Mouse (Mus musculus): Measurements from ENCODE around the gene Bmper.

Bmper gene

DNA sequence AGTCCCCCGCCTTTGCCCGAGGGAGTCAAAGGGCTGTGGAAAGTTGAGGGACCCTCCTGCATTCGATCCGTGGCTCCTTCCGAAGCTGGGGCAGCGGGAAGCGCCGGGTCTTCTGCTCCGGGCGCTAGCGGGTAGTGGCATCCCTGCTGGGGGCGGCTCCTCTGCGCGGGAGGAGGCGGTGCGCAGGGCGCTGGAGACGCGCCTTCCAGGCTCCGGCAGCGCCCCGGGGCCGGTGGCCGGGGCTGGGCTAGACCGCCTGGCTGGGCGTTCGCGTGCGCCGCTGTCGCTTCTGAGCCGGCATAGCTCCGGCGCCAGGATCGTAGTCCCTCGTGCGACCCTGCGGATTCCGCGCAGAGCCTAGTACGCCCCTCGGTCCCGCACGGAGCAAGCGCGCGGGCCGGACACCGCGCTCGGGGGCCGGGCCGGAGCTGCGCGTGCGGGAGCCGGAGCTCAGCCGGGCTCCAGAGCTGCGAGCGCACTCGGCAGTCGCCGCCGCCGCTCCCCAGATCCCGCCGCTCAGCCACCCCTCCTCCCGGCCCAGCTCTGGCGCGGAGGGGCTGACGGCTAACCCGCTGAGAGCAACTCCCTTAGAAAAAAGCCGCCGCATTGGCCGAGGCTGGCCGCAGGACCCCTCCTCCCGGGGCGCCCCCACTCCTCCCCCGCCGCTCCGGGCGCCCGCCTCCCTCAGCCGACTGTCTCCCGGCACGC, at the start of gene Bmper:
Gene Bmper, plus strand, starts transcription at position 236 of the 708 bp plus-strand sequence.
- DNase-seq, result peak in 1 of 2 experiments; percentile 17

GRCm38 (mm10) chr9:23177476-23177875, 45.4 kb upstream of the Bmper start:
- DNase-seq, result no peak

- DNase-seq, result no peak
These were observed 35.7 kb upstream of the Bmper start for GRCm38 (mm10) chr9:23187181-23187580.

DNA sequence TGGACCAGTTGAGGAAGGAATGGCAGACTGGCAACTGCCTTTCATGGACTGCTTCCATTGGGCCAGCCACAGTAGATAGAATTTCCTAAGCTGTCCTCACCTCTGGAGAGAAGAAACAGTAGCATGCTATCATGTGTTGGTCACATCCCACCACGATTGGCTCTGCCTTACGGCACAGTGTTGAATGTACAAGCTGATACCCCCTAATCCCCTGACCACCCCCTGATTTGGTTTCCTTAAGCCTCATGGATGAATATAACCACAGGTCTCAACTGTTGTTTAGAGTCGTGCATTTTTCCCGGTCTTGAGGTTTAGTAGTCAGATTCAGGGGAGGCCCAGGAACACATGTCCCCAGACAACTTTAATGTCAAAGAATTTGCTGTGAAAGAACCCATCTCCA, 34.7 kb upstream of the Bmper start:
- DNase-seq, result no peak

DNA sequence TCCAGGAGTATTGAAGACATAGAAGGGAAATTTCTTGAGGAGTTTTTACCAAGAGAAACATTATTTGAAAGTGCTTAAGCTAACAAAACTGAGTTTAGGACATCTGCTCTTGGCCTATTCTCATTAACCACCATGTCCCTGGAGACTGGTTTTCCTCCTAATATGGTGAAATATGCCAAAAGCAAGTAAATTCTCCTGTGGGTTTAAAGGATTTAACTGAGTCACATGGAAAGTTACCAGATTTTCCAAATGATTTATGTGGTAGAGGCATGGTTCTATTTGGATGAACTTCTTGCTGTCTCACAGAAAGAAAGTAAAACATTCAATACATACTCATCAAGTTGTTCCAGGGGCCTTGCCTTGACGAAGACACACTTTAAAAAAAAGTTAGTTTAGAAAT, 31.9 kb upstream of the Bmper start:
- no peak for DNase-seq

DNA sequence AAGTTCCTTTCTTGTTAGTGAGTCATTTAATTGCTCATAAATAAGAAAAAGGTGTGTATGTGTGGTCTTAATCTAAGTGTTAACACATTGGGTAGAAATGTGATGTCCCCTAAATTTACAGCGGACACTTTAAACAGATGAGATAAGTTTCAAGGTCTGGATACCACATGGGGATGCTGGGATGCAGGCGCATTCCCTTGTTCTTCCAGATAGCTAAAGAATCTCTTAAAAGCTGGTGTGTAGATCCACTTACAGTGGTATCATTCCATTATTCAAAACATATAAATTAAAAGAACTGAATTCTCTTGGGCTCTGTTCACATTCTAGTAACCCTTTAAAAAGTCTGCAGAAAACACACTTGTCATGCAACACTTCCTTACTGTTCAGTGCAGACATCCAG, 31.4 kb upstream of the Bmper start:
- no peak for DNase-seq

DNA sequence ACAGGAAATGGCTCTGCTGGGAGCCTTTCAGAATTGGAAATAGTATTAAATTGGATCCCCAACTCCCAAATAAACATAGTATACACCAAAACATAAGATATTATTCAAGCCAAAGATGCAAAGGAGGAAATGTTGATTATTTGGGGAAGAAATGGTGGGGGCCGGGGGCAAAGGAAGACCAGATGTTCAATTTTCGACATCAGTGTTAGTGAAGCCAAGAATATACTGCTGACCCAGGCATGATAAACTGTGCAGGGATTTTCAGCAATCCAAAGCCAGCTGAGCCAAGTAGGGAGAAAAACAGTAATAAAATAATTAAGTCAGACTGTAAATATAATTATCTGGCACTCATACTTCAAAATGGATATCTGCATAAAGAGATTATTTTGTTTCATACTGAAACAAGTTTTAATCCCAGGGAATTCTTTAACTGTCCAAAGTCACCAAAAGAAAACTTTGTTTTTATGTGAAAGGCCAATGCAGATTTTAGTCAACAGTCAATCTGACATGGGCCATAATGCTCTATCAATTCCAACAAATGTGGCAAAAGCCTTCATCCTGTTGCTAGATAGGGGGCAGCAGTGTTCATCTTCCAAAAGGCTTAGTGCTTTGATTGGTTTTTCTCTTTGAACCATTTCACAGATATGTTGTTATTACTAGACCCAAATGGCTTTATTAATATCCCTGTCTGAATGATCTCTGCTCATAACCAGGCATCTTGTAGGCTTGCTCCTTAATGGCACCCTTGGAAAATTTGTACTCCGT, 30.1 kb upstream of the Bmper start:
- no peak for DNase-seq

- DNase-seq, result no peak
These were observed 23.9 kb upstream of the Bmper start for GRCm38 (mm10) chr9:23198996-23199395.

GRCm38 (mm10) chr9:23199841-23200240, 23.0 kb upstream of the Bmper start:
- DNase-seq, result peak; percentile 36 to 49

DNA sequence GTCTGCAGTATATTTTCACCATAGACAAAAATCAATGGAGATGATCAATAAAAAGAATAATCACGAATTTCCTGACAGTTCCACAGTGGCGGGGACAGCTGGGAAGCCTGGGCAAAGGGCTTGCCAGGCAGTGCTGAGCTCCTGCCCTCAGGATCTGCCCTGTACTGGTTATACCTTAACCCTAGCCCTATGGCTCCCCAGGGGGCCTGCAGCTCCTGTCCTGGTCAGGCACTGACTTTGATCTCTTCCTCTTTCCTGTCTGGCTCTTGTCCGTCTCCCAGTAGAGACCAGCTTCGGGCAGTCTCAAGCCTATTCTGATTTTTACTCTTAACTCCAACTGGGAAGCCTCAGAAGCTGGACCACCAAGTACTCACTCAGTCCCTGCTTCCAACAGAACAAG, 22.0 kb upstream of the Bmper start:
- DNase-seq, result peak; percentile 63 to 67

- no peak for DNase-seq
These were observed 20.4 kb upstream of the Bmper start for GRCm38 (mm10) chr9:23202431-23202830.

GRCm38 (mm10) chr9:23204339-23205288, 18.3 kb upstream of the Bmper start:
- DNase-seq, result no peak

GRCm38 (mm10) chr9:23205304-23205703, 17.6 kb upstream of the Bmper start:
- DNase-seq, result no peak

GRCm38 (mm10) chr9:23205757-23206156, 17.1 kb upstream of the Bmper start:
- no peak for DNase-seq

DNA sequence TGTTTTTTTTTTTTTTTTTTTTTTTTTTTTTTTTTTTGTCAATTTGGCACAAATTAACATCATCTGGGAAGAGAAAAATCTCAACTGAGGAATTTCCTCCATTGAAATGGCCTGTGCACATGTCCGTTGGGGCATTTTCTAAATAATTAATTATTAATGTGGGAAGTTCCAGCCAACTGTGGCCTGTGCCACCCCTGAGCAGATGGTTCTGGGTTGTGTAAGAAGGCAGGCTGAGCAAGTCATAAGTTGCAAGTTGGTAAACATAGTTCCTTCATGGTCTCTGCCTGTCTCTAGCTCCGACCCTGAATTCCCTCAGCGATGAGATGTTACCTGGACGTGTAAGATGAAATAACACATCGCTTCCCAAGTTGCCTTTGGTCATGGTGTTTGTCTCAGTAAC, 16.7 kb upstream of the Bmper start:
- DNase-seq, result peak; percentile 65 to 73

DNA sequence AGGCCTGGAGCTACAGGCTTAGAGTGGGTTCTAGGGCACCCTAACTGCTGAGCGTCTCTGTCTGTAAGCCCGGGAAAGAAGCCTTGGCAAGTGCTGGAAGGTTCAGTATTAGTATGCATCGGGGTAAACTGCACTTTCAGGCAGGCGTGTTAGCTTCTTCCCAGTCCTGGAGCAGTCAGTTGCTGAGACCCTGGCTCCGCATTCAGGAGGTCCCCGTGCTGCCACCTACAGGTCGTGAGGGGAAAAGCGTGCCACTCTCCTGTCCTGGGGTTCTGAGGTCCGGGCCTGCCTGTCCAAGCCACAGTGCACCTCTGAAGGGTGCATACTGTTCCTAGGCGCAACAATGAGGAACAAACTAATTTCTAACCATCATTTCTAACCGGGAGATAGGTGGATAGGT, 10.6 kb upstream of the Bmper start:
- DNase-seq, result peak; percentile 47 to 75

- DNase-seq, result no peak
These were observed 3.1 kb upstream of the Bmper start for GRCm38 (mm10) chr9:23219754-23220153.

DNA sequence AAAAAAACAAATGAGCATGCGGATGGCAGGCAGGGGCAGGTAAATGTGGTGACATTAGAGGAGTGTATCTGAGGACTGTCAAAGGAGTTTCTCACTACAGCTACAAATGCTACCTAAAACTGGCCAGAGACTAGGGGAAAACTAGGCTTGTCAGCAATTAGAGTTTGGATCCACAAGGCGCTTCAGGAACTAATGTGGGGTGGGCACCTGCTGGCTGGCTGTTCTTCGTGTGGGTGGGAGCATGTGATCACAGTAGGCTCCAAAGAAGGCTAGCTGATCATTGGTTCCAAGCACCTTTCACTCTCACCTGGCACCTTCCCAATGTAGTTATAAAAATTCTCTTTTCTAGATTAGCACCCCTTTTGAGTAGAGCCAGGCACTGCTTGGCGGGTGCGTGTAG, 900 bp upstream of the Bmper start:
- DNase-seq, result no peak

GRCm38 (mm10) chr9:23222492-23222840, 410 bp upstream of the Bmper start:
- DNase-seq, result peak; percentile 37 to 50

DNA sequence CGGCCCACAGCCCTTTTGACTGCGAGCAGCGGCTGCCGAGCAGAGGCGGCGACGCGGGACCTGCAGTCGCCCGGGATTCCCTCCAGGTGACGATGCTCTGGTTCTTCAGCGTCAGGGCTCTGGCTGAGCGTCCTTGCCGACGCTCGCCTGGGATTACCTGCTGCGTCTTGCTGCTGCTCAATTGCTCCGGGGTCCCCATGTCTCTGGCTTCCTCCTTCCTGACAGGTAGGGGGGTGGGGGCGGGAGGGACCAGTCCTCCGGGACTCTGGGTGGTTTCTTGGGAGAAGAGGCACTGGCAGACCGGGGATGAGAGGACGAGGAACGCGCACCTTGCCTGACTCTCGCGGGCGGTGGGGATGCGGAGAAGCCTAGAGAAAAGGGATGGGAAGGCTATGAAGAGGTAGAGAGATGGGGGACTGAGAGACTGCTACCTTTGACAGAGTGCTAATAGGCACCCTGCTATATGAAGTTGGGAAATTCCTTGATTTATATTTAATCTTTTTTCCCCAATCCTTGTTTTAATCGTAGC, 737 bp downstream of the Bmper start:
- no peak for DNase-seq

DNA sequence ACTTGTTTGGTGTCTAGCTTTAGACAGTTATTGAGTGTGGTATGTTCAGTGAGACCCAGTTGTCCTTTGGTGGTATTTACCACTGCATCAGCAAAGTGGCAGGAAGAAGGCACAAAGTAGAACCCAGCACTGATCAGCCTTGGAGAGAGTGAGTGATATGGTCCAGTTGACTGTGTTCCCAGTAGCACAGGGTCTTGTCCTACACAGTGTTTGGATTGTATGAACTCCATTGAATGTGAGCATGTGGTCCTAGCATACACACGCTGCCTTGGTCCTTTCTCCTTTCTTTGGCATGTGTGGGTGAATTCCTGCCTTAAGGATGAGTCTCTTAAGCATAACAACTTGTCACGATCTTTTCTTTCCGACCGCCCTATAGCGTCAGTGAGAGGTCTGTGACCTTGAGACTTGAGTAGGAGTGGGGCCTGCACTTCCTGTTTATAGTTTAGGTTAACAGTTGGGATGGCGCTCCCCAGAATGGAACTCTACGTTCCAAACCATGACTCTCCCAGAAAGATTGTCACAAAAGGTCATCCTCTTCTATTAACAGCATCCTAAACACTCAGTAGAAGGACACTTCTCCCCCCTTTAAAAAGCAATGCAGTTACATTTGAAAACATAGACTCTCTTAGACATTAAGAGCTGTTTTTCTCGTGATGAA, 10.7 kb downstream of the Bmper start:
- no peak for DNase-seq

- no peak for DNase-seq
These were observed 12.6 kb downstream of the Bmper start for GRCm38 (mm10) chr9:23235368-23236002.

All from kidney, adult 8-10 months (tissue).